Mouse (Mus musculus): Measurements from ENCODE around the gene Zfhx3.

Zfhx3 gene

DNA sequence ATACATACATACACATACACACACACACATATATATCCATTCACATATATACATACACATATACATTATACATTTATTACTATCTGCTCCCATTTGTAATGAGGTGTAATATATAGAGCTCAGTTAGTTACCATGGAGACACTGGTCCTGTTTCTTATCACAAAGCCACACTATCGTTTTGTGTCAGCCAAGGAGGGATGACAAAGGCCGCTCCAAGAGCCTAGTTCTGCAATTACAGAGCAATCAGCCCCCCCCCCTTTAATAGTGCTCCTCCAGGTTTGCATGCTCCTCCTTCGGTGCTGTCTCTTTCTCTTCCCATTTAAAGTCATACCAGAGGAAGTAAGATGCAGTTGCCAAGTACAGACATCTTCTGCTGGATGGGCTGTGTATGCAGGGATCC, 1054.9 kb downstream of the Zfhx3 start:
- no peak for DNase-seq (ENCODE audit: low spot score)

GRCm38 (mm10) chr8:108999297-109000249, 1057.1 kb downstream of the Zfhx3 start:
- DNase-seq (ENCODE audit: low spot score): no peak

DNA sequence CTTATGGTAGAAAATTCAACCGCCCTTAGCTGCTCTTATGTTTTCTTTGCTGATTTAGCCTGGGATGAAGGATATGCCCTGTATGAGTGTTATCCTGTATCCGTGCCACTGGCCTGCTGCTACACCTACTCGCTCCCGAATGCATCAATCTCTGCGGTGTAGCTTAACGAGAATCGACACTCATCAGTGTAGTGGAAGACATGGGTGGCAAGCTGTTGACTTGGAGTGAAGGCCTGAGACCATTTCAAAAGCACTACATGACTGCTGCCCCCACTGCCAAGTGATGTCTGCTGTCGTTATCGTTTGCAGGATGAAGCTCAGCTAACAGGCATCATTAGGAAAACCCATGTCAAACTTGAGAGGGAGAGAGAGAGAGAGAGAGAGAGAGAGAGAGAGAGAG, 1058.6 kb downstream of the Zfhx3 start:
- no peak for DNase-seq (ENCODE audit: low spot score)

- DNase-seq (ENCODE audit: low spot score): no peak
These were observed 1059.5 kb downstream of the Zfhx3 start for GRCm38 (mm10) chr8:109001923-109002322.

DNA sequence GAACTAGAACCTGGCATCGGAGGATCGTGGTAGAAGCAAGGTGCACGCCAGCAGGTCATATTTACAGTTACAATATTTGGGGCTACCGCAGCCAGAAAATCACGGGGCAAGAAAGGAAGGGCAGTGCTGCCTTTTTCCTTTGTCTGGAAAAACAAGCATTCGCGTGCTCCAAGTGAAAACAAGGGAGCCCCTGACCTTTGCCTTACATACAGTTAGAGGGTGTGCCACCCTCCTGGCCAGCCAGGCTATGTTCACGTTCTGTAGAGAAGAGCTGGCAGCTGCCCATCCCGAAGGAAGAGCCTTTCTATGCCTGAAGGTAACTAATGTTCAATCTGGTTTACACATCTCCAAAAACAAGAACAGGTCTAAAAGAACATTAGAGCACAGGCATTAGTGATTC, 1064.5 kb downstream of the Zfhx3 start:
- no peak for DNase-seq (ENCODE audit: low spot score)

Data from testis, postnatal 14 days (tissue).